Mouse (Mus musculus) G1E-ER4 (cell line): ENCODE data around the gene Morc1. TPM values are rescaled to one million over a fixed set of nuclear protein-coding genes. Genes with fewer than 3 reads are reported as not detected.

Experiments
- GATA1 ChIP-seq: IDR thresholded peaks from one replicate; pipeline ENCODE4 v1.8.0; 2012; ENCODE audit warnings: low read length, inconsistent platforms
- polyA plus RNA-seq: library from polyadenylated mRNA; stranded (reverse); fragments of >175 nt; gene quantifications from 2 replicates; pipeline ENCODE4 v1.2.3, GENCODE M21; 2012

The Morc1 gene
- polyA plus RNA-seq, 1 experiment: not detected

GRCm38 (mm10) chr16:48675607-48676006 lies 244.6 kb downstream of the Morc1 start:
- TF ChIP-seq GATA1: no peak

- TF ChIP-seq GATA1: no peak
These were observed 245.2 kb downstream of the Morc1 start for GRCm38 (mm10) chr16:48676205-48676604.

- TF ChIP-seq GATA1: no peak
These were observed 246.3 kb downstream of the Morc1 start for GRCm38 (mm10) chr16:48677381-48677780.

- TF ChIP-seq GATA1: no peak
These were observed 247.0 kb downstream of the Morc1 start for GRCm38 (mm10) chr16:48678029-48678428.

Other genes with a start within 250 kb of the Morc1 start
- 8.3 and 10.1 TPM in 2 replicates for gene Dppa4, start 147.5 kb upstream of the Morc1 start, polyA plus RNA-seq
- gene Dppa2, start 127.3 kb upstream of the Morc1 start, polyA plus RNA-seq: not detected in 2 replicates
- gene Gm5485, start 18.8 kb upstream of the Morc1 start, polyA plus RNA-seq: not detected in 2 replicates